Mouse (Mus musculus): Measurements from ENCODE around the gene Usp31.

The Usp31 gene

DNA sequence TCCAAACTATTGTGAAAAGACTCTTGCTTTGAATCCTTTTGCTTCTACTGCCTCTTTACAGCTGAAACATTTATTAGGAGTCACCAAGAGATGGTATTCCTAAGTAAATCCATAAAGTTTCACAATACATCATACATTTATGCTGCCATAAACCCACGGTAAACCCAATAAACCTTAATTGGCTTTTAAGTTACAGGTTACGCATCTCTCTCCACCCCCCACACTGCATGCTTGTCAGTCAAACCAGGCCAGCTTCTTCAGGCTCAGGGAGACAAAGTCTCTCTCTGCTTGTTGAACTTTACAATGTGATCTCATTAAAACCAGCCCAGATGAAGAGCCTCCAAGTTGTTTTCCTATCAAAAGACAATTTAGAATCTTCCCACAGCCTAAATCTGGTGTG lies 15.2 kb downstream of the Usp31 start:
- TF ChIP-seq GATA4 (IDR thresholded peaks at IDR 0.05; ENCODE audit: insufficient replicate concordance, low read length), result no peak

DNA sequence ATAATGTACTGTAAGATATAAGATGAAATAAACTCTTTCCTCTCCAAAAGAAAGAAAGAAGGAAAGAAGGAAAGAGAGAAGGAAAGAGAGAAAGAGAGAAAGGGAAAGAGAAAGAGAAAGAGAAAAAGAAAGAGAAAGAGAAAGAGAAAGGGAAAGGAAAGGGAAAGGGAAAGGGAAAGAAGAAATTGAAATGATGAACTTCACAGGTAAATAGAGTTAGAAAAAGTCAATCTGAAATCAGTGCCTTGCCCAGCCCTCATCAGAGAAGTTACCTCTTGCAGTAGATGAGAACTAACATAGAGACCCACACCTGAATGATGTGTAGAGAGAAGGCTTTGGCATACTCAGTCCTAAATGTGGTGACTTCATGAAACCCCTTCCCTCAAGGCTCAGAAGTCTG lies 17.7 kb downstream of the Usp31 start:
- no peak for TF ChIP-seq GATA4 (IDR thresholded peaks at IDR 0.05; ENCODE audit: insufficient replicate concordance, low read length)

DNA sequence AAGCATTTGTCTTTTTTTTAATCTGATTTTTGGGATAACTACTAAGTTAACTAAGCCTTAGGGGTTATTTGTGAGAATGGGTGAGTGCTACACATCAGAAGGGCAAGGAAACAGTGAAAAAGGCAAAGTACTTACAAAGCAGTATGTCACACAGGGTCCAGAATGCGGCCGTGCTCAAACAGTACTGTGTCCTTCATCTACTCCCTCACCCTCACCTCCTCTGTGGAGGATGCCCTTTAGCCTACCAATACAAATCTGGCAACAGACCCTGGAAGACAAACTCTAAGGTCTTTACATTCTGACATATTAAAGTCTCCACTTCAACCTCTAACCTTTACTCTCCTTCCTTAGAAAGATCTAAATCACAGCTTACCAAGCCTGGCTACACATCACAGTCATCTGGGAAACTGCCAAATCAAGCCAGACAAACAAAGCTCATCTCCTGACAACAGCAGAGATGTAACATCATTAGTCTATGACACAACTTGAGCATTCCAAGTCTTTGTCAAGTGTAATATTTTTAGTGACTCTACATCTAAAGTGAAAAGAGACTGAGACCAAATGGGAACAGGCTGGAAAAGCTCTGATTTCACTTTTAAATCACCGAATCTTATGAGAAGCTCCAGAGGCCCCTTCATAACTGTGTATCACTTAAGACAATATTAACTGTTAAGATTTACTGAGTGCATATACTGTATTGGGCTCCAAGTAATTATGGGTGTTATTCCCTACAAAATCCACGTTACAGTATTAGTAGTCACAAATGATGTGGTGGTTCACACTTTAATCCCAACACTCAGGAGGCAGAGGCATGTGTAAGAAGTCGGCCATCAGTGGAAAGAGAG lies 21.7 kb downstream of the Usp31 start:
- TF ChIP-seq GATA4 (IDR thresholded peaks at IDR 0.05; ENCODE audit: insufficient replicate concordance, low read length), result no peak

DNA sequence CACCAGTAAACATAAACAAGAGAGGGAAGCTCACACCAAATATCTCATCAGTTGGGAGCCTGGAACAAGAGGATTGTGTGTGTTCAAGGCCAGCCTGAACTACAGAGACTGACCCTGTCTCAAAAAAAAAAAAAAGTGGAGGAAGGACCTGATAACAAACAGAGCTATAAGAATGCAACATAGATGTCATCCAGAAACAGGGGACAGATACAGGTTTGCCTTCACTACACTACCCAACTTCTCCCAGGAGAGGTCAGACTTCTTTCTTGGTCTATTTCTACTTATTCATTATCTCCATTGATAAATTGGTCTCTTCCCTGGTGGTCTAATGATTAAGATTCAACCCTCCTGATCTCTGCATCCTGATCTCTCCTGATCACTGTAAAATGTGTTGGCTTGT lies 25.9 kb downstream of the Usp31 start:
- TF ChIP-seq GATA4 (IDR thresholded peaks at IDR 0.05; ENCODE audit: insufficient replicate concordance, low read length), result no peak

DNA sequence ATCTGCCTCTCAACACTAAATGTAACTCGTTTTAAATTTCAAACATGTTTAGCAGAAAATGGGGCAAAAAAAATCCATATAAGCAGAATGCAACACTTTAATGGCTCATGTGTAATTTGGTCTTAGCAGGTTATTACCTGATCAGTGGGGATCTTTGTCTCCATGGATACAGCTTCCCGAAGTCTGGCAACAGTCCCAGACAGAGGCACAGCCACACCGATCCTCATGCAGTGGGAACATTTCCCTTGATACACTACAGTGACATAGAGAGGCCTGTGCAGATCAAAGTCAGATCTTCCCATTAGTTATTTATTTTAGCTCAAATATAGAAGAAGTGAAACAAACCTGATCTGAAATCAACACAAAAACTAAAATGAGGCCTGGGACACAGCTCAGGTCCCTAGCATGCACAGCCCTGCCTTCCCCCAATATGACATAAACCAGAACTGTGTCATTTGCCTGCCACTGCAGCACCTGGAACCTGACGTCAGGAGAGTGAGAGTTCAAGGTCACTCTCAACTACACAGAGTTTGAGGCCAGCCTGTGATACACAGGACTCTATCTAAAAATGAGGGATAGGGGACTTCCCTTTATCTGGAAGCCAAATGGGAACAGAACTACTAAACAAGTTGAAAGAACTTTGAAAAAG lies 29.8 kb downstream of the Usp31 start:
- TF ChIP-seq GATA4 (IDR thresholded peaks at IDR 0.05; ENCODE audit: insufficient replicate concordance, low read length), result no peak

DNA sequence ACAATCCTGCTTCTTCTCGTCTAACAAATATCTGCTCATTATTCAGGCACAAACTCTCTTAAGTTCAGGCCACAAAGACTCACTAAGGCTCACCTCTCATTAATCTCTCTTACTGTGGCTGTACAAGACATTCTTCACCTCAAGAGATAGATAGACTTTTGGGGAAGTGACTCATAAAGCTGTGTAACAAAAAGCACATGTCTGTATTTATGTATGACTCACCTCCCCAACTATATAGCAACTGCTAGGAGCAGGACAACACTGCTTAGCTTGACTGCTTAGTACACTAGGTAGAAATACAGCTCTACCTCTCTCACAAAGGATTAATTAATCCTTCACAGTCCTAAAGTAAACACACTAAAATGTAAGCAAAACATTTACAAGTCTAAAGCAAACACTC lies 46.3 kb downstream of the Usp31 start:
- TF ChIP-seq GATA4 (IDR thresholded peaks at IDR 0.05; ENCODE audit: insufficient replicate concordance, low read length), result no peak

DNA sequence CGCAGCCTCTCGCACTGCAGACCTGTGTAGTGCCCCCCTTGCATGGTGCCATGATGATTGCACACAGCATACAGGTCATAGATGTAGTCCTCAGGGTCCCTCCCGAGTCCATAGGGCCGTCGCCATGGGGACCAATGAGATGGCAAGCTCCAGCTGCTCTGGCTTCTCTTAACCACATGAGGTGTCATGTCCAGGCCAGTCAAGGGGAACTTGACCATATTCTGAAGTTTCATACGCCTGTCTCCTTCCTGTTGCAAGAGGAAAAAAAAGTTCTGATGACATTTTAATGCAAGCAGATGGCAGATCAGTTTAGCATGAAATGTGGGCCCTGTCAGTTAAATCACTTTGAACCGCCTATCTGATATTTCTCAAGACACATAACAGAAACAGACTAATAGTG lies 48.2 kb downstream of the Usp31 start:
- TF ChIP-seq GATA4 (IDR thresholded peaks at IDR 0.05; ENCODE audit: insufficient replicate concordance, low read length), result no peak

DNA sequence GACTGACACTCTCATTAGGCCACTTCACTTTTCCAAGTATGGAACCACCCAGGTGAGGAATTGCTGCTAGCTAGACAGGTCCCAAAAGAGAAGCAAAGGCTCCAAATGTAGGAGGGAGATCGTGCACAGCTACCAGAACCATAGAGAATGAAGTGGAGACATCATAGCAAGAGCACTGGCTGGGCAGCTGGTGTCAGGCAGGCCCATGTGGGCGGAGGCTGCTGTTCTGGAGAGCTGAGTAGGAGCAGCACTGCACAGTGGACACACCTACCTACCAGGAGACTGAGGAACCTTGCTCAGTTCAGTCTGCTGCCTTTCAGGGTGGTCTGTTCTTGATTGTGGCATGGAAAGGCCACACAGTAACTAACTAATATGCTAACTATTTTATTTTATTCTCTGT lies 52.4 kb downstream of the Usp31 start:
- TF ChIP-seq GATA4 (IDR thresholded peaks at IDR 0.05; ENCODE audit: insufficient replicate concordance, low read length), result no peak

DNA sequence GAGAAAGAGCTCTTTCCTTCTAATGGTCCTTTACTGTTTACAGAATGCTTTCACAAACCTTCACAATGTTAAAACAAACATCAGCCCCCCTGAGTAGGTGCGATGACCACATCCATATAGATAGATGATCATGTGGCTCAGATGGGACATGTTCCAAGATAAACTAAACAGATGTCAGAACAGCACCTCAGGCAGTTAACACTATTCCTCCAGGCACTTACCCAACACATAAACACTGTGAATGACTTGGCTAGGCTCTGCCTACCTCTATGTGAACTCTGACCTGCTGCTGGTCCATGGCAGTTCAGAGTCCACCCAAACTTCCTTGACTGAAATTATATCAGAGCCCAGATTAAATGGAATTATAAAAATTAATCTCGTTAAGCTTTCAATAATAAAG lies 54.4 kb downstream of the Usp31 start:
- no peak for TF ChIP-seq GATA4 (IDR thresholded peaks at IDR 0.05; ENCODE audit: insufficient replicate concordance, low read length)

DNA sequence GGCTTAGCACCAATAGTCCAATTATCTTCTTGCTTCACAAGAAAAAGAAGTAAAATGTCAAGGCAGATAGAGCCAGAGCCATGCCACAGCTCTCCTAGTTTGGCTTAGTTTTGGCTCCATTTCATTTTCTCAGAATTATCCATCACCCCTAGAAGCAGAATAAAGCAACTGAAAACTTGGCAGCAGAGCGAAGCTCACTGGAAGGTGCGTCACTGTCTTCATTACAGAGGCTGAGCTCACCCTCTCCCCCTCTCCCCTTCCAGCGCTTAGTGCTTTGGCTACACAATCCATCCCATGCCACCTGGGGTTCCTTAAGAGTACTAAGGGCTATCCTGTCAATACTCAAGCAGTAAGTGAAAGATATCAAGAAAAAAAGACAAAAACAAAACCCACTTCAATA lies 56.3 kb downstream of the Usp31 start:
- no peak for TF ChIP-seq GATA4 (IDR thresholded peaks at IDR 0.05; ENCODE audit: insufficient replicate concordance, low read length)

DNA sequence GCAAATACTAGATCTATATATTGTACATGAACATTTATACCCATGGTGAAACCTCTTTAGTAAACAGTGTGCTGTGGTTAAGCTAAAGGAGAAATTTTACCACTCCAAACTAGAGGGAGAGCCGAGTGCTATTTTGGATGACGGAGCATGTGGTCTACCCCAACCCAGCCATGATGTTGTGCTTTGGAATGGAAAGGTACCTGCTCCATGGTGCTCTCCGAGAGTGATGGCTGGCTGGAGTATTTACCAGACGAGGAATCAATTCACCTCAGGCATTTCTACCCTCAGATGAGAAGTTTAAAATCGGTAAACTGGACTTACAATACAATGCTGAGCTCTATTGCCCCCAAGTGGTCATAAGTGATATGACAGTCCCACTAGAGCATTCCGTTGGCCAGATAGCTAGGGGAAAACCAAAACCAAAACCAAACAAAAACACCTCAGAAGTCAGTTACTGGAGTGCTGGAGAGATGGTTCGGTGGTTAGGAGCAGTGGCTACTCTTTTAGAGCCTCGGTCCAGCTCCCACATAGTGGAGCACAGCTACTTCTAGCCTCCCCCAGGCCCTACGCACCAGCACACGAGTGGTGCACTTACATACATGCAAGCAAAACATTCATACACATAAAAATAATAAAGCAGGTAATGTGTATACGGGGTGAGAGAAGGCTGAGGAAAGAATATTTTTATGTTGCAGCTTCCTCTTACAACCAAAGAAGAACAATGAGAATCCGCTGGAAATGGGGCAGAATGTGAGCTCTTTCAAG lies 65.9 kb downstream of the Usp31 start:
- no peak for TF ChIP-seq GATA4 (IDR thresholded peaks at IDR 0.05; ENCODE audit: insufficient replicate concordance, low read length)

DNA sequence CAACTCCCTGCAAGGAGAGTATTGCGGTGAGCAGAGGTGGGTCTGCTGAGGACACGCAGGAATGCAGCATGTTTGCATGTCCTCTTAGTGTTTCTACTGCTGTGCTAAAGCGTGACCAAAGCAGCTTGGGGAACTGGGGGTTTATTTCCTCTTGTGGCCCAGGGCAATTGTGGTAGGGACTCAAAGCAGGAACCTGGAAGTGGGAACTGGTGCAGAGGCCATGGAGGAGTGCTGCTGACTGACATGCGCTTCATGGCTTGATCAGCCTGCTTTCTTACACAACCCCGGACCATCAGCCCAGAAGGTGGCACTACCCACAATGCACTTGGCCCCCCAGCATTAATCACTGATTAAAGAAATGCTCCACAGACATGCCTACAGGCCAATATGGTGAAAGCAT lies 70.3 kb downstream of the Usp31 start:
- TF ChIP-seq GATA4 (IDR thresholded peaks at IDR 0.05; ENCODE audit: insufficient replicate concordance, low read length), result no peak

DNA sequence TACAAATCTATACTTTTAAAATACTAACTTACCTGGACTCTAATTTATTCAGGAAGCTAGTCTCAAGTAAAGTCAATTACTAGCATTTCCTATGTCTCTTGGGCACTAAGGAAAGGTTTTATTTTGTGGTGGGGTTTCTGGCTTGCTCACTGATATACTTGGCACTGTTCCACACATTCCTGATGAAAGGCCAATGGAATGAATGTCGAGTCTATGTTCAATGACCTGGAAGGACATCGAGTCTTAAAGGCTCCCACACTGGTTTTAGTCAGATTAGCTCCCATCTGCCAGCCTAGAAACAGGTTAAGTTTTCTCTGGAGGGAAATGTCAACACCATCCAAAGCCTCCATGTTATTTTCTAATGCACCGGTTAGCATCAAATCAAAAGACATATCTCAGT lies 72.8 kb downstream of the Usp31 start:
- TF ChIP-seq GATA4 (IDR thresholded peaks at IDR 0.05; ENCODE audit: insufficient replicate concordance, low read length), result no peak

DNA sequence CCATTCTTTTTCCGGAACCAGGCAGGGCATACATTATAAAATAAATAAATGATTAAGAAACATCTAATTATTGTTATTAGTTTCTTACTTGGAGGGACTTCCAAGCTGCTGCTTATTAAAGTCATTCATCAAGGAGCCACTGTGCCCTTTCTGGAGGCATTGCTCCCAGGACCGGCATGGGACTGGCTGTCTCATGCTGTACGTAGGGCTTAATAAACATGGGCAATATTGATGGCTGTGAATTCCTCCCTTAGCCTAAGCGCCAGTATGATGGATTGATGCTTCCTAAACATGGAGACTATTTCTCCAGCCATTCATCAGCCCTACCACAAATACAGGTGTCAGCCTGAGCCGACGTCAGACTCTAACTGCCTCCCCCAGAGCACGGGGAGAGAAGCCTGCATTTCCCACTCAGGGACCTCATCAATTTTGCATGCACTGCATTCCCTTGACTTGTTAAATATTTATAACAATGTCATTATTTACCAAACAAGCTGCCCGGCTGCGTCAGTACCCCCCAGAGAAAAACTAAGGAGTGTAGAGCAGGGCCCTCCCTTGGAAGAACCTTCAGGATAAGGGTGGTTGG lies 84.1 kb downstream of the Usp31 start:
- no peak for TF ChIP-seq GATA4 (IDR thresholded peaks at IDR 0.05; ENCODE audit: insufficient replicate concordance, low read length)

DNA sequence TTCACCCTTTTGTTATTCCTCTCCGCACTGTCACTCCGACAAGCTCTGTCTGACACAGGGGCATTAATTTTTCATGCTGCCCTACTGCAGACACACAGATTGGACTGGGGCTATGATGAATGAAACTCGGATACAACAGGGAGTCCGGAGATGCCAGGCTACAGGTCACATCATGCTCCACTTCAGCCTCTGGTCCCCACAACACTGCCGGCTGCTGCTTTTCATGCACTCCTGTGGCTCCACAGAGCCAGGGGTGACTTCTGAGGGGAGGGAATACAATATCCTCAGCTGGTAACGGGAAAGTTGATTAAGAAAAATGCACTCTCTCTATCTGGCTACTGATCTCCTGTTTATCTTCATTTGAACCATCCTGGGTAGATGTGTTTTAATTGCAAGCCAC lies 84.6 kb downstream of the Usp31 start:
- no peak for TF ChIP-seq GATA4 (IDR thresholded peaks at IDR 0.05; ENCODE audit: insufficient replicate concordance, low read length)

DNA sequence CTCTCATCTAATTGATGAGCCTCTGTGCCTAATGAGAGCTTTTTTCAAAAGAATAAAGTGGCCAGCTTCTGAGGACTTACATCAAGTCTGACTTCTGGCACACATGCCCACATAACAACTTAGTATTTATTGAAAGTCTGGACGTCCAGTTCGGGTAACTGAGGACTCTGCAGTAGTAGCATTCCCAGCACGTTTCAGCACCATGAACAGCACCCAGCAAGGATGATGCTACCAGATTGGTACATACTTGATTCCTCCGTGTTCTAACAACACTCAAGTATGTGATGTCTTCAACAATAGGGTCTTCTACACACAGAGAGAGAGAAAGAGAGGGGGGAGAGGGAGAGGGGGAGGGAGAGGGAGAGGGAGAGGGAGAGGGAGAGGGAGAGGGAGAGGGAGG lies 105.4 kb downstream of the Usp31 start:
- TF ChIP-seq GATA4 (IDR thresholded peaks at IDR 0.05; ENCODE audit: insufficient replicate concordance, low read length), result no peak

Measured in liver, adult (tissue).